Mouse (Mus musculus) layer of hippocampus, adult 9-10 months (tissue): ENCODE results near the gene Upk3b.
"Not testable (repeated sequence)": the region's sequence is repeated elsewhere in the genome, so short reads cannot be mapped to it uniquely, and the experiment has no call there.

Experiments used
- DNase-seq: peaks from one replicate; pipeline ENCODE4 v3.0.0; 2022; ENCODE audit warnings: low spot score

Upk3b gene

GRCm38 (mm10) chr5:136035285-136035684 lies 3.0 kb upstream of the Upk3b start:
- no peak for DNase-seq

DNA sequence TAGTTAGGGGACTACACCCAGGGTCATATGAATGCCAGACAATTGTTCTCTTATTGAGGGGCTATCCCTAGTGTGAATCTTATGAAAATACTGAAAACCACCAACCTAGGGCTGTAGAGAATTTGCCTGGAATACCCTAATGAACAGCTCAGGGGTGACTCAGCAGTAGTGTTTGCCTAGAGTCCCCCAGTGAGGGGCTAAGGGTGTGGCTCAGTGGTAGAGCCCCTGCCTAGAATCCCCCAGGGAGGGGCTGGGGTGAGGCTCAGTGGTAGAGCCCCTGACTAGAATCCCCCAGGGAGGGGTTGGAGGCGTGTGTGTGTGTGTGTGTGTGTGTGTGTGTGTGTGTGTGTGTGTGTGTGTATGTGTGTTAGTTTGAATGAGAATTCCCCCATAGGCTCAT lies 1.6 kb upstream of the Upk3b start:
- DNase-seq: no peak

GRCm38 (mm10) chr5:136040210-136040609 lies 1.9 kb downstream of the Upk3b start:
- no peak for DNase-seq

- DNase-seq: no peak
Observed at GRCm38 (mm10) chr5:136041260-136041659, 3.0 kb downstream of the Upk3b start.

DNA sequence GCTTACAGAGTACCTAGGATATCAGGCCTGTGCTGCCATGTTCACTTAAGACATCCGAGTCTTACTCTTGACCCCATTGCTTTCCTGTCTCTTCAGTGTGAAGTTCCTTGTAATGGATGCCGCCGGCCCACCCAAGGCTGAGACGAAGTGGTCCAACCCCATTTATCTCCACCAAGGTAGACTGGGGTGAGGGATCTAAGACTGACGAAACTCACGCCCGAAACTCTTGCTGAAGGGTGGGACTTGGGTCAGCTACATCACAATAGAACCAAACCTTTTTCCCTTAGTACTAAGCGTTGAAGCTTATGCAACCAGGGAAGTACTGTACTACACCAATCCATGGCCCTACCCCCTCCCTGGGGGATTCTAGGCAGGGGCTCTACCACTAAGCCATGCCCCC lies 3.4 kb downstream of the Upk3b start:
- DNase-seq: no peak

- DNase-seq: no peak
Observed at GRCm38 (mm10) chr5:136044865-136045264, 6.6 kb downstream of the Upk3b start.

DNA sequence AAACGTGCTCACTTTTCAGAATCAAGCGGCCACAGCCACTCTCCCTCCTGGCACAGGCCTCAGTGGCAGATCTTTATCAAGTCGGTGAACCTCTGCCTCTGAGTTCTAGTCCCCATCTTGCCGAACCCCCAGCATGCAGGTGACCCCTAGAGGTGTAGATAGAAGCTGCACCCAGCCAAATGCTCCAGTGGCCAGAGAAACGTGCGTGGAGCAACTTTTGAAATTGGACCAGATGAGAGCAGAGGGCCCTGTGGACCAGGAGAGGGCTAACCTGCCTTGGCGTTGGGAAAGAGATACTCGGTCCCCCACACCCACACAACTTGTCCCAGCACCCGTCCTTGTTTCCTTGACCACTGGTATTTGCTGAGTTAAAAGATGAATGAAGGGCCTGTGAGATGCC lies 7.1 kb downstream of the Upk3b start:
- DNase-seq: no peak

GRCm38 (mm10) chr5:136045987-136046386 lies 7.7 kb downstream of the Upk3b start:
- DNase-seq: peak; percentile 66

GRCm38 (mm10) chr5:136048541-136048940 lies 10.2 kb downstream of the Upk3b start:
- DNase-seq: not testable (repeated sequence)

- DNase-seq: no peak
Observed at GRCm38 (mm10) chr5:136049926-136050325, 11.6 kb downstream of the Upk3b start.

GRCm38 (mm10) chr5:136051231-136052085 lies 13.2 kb downstream of the Upk3b start:
- DNase-seq: no peak

DNA sequence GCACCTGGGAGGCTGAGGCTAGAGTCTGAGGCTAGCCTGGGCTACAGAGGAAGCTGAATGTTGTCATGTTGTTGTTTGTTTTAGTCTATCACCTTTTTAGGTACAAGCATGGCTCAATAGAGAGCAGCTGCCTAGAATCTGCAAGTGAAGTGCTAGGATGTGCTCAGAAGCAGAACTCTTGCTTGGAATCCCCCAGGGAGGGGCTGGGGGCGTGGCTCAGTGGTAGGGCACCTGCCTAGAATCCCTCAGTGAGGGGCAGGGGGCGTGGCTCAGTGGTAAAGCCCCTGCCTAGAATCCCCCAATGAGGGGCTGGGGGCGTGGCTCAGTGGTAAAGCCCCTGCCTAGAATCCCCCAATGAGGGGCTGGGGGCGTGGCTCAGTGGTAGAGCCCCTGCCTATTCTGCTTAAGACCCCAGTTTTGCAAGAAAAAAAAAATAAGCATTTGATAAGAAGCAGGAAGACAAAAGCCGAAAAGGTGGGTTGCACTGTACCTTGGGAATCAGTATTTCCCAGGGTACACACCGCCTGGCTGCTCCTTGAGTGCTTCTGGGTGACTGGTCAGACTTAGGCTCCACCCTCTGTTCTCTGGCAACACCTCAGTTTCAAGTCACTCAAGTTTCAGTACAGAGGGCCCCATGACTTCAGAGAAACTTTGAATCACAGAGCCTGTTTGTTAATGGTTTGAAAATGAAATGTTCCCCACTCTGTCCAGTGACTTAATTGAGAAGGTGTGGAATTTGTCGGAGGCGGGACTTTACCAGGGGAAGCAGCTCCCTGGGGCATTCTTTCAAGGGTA lies 14.8 kb downstream of the Upk3b start:
- no peak for DNase-seq

- DNase-seq: no peak
Observed at GRCm38 (mm10) chr5:136054301-136055077, 16.2 kb downstream of the Upk3b start, which contains the start of gene Upk3bl. Upk3bl (plus strand) TSS chr5:136054492.

DNA sequence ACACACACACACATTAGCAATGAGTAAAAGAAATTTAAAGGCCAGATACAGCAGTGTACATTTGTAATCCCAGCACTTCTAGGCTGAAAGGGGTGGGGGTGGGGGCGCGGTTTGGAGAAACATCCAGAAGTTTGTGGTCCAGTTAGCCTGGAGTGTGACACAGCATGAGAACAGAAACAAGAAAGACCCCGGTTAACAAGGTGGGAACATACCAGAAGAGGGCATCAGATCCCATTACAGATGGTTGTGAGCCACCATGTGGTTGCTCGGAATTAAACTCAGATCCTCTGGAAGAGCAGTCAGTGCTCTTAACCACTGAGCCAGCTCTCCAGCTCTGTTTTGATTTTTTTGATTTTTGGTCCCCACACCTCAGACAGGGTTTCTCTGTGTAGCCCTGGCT lies 17.8 kb downstream of the Upk3b start:
- DNase-seq: no peak

- no peak for DNase-seq
Observed at GRCm38 (mm10) chr5:136057085-136057484, 18.8 kb downstream of the Upk3b start.

GRCm38 (mm10) chr5:136061567-136061966 lies 23.3 kb downstream of the Upk3b start:
- DNase-seq: peak; percentile 48

GRCm38 (mm10) chr5:136063920-136064319 lies 25.6 kb downstream of the Upk3b start:
- no peak for DNase-seq

DNA sequence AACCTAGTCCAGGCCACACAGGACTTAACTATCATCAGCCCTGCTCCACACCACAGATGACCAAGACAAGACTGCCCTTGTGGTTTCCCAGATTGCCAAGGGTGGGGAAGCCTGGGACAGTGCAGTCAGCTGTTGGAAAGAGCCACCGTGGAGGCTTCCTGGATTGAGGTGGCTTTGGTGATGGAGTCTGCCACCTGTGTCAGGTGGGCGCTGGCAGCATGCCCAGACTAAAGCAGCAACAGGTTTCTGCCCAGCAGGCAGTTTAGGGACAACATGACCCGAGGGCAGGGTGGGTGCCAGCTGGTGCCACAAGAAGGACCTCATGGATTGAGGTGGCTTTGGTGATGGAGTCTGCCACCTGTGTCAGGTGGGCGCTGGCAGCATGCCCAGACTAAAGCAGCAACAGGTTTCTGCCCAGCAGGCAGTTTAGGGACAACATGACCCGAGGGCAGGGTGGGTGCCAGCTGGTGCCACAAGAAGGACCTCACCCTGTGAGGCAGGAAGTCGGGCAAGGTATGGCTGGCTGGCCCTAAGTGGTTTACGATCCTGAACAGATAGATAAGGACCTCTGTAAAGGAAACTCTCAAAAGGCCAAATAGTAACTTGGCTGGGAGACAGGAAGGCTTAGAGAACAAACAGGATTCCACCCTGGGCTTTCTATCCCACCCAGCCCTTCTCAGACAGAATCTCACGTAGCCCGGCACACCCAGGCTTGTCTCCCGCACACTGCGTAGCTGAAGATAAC lies 28.3 kb downstream of the Upk3b start:
- not testable (repeated sequence) for DNase-seq

- DNase-seq: no peak
Observed at GRCm38 (mm10) chr5:136069411-136069810, 31.1 kb downstream of the Upk3b start.

GRCm38 (mm10) chr5:136073051-136073450 lies 34.8 kb downstream of the Upk3b start:
- no peak for DNase-seq

DNA sequence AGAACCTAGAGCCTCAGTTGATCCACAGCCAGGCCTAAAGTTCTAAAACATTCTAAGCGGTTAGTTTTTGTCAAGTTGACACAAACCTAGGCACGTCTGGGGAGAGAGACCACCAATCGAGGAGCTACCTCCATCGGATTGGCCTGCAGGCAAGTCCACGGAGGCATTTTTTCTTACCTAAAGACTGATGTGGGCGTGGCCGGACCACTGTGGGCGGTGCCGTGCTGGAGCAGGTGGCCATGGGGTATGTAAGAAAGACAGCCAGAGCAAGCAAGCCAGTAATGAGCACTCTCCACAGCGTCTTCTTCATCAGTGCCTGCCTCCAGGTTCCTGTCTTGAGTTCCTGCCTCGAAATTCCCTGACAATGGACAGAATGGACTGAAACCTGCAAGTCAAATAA lies 35.2 kb downstream of the Upk3b start:
- DNase-seq: no peak

DNA sequence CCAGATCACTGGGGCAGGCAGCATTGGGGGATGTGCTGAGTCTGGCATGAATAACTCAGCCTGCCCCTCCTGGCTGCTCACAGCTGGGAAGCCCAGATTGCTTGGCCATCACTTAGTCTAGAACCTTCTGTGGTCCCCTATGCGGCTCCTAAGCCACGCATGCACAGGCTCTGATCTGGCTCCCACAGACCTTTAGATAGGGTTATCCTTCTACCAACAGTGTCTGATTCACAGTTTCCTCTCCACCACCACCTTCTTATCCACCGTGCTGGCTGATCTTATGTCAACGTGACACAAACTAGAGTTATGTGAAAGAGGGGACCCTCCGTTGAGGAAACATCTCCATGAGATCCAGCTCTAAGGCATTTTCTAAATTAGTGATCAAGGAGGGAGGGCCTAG lies 36.8 kb downstream of the Upk3b start:
- no peak for DNase-seq
